Mouse (Mus musculus) cerebellum, adult 2 months (tissue): ENCODE measurements around the gene Glra4. TPM values are rescaled to one million over a fixed set of nuclear protein-coding genes. Genes with fewer than 3 reads are reported as not detected.

ENCODE experiments used
- DNase-seq, 2 experiments: peaks; one replicate each; pipeline ENCODE4 v3.0.0; 2021
- H3K27ac ChIP-seq: fragments of 200-500 bp; 2 replicates; pipeline ENCODE4 v1.5.1; 2012; ENCODE audit warnings: low read length, control low read depth, inconsistent platforms; ENCODE audit not compliant: insufficient read depth
- H3K27me3 ChIP-seq: fragments of 200-500 bp; 2 replicates; pipeline ENCODE4 v1.6.1; 2012; ENCODE audit warnings: inconsistent platforms, mild to moderate bottlenecking, low read length, moderate library complexity; ENCODE audit not compliant: control insufficient read depth, insufficient read depth
- H3K4me1 ChIP-seq: fragments of 200-500 bp; 2 replicates; pipeline ENCODE4 v1.6.1; 2011; ENCODE audit warnings: low read length; ENCODE audit not compliant: control insufficient read depth, insufficient read depth
- H3K4me3 ChIP-seq: fragments of 200-500 bp; replicated peaks from 2 replicates; pipeline ENCODE3; 2011; ENCODE audit warnings: mild to moderate bottlenecking, low read depth, low read length, control low read depth; ENCODE audit not compliant: insufficient read depth
- CTCF ChIP-seq: fragments of 200-500 bp; IDR thresholded peaks from 2 replicates; pipeline ENCODE4 v1.5.1; 2011; ENCODE audit warnings: low read depth, mild to moderate bottlenecking, control low read depth, low read length, moderate library complexity, borderline replicate concordance; ENCODE audit not compliant: insufficient read depth
- POLR2A ChIP-seq: fragments of 200-500 bp; IDR thresholded peaks from 2 replicates; pipeline ENCODE4 v1.6.1; 2011; ENCODE audit warnings: low read length, control low read depth, borderline replicate concordance; ENCODE audit not compliant: insufficient read depth
- WGBS: fragments of 180-500 bp; shearing (Covaris S2); methylation state at CpG from one replicate; pipeline ENCODE4 v1.1.7; 2018; 5-methylcytosine and 5-hydroxymethylcytosine counted together
- polyA plus RNA-seq: library from polyadenylated mRNA; depleted of rRNA; stranded (reverse); fragments of >200 nt; gene quantifications from 2 replicates; pipeline ENCODE4 v1.2.3, GENCODE M21; 2012; rRNA removed

Gene Glra4
- polyA plus RNA-seq, 1 experiment: 1.1 TPM

- H3K27me3 ChIP-seq: no peaks in the 10 kb centered on the region
- no peak for TF ChIP-seq POLR2A
- no peak for TF ChIP-seq CTCF
- DNase-seq: peak in 1 of 2 experiments; percentile 12
- H3K4me1 ChIP-seq: no peaks in the 10 kb centered on the region
- 13% methylated on average over 14 of the region's 14 CpGs for WGBS
- H3K27ac ChIP-seq: peak overlapping the region; percentile 38
- H3K4me3 ChIP-seq: peak overlapping the region; percentile 83
Measured at GRCm38 (mm10) chrX:136708782-136709181, 71.2 kb downstream of the Glra4 start.

GRCm38 (mm10) chrX:136708168-136708681, 71.7 kb downstream of the Glra4 start:
- TF ChIP-seq CTCF (no peak), POLR2A (peak; percentile 26; the same call in 1 of the 2 replicates)
- Histone ChIP-seq H3K4me1 (no peaks in the 10 kb centered on the region), H3K27me3 (no peaks in the 10 kb centered on the region), H3K4me3 (peak overlapping the region; percentile 83), H3K27ac (peak overlapping the region; percentile 38)
- WGBS: 4% methylated on average over 18 of the region's 18 CpGs
- DNase-seq: peak; percentile 47 to 60

Other genes with a start within 250 kb of the Glra4 start
- not detected in 2 replicates for gene Kir3dl2, start 236.1 kb downstream of the Glra4 start, polyA plus RNA-seq
- 225 and 257 TPM in 2 replicates for gene Tceal3, start 189.3 kb downstream of the Glra4 start, polyA plus RNA-seq
- 17.5 and 18.7 TPM in 2 replicates for gene Tceal1, start 72.2 kb downstream of the Glra4 start, polyA plus RNA-seq
- 223 and 236 TPM in 2 replicates for gene Morf4l2, start 36.5 kb downstream of the Glra4 start, polyA plus RNA-seq
- 1,881 and 2,386 TPM in 2 replicates for gene Plp1, start 42.5 kb upstream of the Glra4 start, polyA plus RNA-seq
- 12.2 and 12.9 TPM in 2 replicates for gene Rab9b, start 88.6 kb upstream of the Glra4 start, polyA plus RNA-seq
- gene H2bfm, start 147.2 kb upstream of the Glra4 start, polyA plus RNA-seq: not detected in 2 replicates
- gene Tmsb15b2, start 195.4 kb upstream of the Glra4 start, polyA plus RNA-seq: 18.5 and 19.8 TPM in 2 replicates
- 6.4 and 7.7 TPM in 2 replicates for gene Tmsb15l, start 196.7 kb upstream of the Glra4 start, polyA plus RNA-seq
- gene Tmsb15b1, start 196.7 kb upstream of the Glra4 start, polyA plus RNA-seq: 13.2 and 15.0 TPM in 2 replicates
- 219 and 227 TPM in 2 replicates for gene Zcchc18, start 213.0 kb upstream of the Glra4 start, polyA plus RNA-seq